Mouse (Mus musculus): Measurements from ENCODE around the gene Pot1b. TPM values are rescaled to one million over a fixed set of nuclear protein-coding genes. Genes with fewer than 3 reads are reported as not detected.

Gene Pot1b
- 26.3 TPM for polyA plus RNA-seq (2014; fragmentation: Illumina TruSeq; extraction: RNeasy Lipid Tissue Mini Kit (QIAGEN cat#74804))

DNA sequence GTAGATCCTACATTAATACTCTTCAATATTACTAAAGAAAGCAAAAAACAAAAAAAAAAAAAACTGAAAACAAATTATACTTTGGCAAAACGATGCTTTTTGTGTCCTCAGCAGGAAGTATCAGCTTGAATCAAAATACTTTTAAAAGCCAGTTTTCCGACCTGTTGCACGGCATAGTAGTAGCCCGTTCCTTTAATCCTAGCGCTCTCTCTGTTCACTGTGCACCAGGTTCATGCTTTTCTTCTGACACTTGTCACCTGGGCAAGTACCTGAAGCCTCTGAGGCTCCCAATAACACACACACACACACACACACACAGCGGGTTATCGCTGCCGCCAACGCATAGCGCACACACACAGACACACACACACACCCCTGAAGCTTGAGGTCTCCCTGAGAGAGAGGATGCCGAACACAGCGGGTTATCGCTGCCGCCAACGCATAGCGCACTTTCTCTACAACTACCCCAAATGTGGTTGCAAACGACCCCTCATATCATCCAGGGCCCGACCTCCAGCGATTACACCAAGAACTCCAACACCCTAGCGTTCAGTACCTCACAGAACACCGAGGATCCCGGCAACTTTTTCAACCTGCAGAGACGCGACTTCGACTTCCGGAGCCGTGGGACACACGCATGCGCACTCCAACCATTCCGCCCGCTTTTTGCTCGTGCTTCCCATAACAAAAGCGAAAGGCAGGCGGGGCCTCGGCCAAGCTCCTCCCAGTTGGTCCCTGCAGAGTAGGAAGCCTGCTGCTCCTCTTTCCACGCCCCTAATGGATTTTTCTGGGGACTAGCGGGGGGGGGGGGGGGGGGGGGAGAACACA, at the start of gene Pot1b:
Gene Pot1b (minus strand): TSS at position 645 of the 828 bp plus-strand sequence.

DNA sequence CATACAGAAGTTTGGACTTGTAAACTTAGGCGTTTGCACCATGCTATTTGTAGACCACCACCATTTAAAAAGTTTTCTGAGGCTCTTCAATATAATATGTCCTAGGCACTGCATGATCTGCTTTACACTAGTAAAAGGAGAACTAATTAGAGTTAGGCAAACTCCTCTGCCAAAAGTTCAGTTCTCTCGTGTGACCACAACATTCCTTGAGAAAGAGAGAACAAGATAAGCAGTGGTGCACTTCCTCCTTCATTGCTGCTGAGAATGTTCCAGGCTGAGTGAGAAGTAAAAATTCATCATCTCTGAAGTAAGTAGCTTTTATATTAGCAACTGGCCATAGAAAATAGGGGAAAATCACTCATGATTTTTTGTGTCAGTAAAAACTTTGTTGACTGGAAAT, 37.4 kb upstream of the Pot1b start, which contains the start of gene Adgre4:
Gene Adgre4 (plus strand): TSS at position 199 of the 400 bp plus-strand sequence.

DNA sequence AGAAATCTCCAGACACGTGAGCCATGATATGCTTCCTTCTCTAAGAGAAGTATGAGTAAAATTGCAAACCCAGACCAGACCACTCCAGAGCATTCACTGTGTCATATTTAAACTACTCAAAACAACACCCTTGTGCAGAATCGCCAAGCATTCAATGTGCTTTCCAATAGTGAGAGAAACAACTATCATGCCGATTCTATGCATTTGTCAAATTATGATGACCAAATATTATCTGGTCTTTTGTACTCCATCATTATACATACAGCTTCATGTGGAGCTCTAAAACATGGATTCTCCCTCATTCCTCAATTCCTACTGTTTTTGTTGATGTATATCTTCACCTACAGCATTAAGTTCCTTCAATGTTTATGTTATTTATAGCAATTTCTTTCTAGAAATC, 87.3 kb downstream of the Pot1b start, which contains the start of gene Vmn2r118:
Gene Vmn2r118 (minus strand): TSS at position 101 of the 400 bp plus-strand sequence.

Other genes starting within 250 kb of the Pot1b start
- gene Vmn2r118, start 87.4 kb downstream of the Pot1b start, polyA plus RNA-seq (2014; fragmentation: Illumina TruSeq; extraction: RNeasy Lipid Tissue Mini Kit (QIAGEN cat#74804)), result not detected
- gene Adgre4, start 37.4 kb upstream of the Pot1b start, polyA plus RNA-seq (2014; fragmentation: Illumina TruSeq; extraction: RNeasy Lipid Tissue Mini Kit (QIAGEN cat#74804)), result 3.2 TPM
- 29.6 TPM for gene Zfp119a, start 166.3 kb upstream of the Pot1b start, polyA plus RNA-seq (2014; fragmentation: Illumina TruSeq; extraction: RNeasy Lipid Tissue Mini Kit (QIAGEN cat#74804))
- gene Zfp959, start 179.5 kb upstream of the Pot1b start, polyA plus RNA-seq (2014; fragmentation: Illumina TruSeq; extraction: RNeasy Lipid Tissue Mini Kit (QIAGEN cat#74804)), result 50.6 TPM
- 24.6 TPM for gene Zfp119b, start 236.9 kb upstream of the Pot1b start, polyA plus RNA-seq (2014; fragmentation: Illumina TruSeq; extraction: RNeasy Lipid Tissue Mini Kit (QIAGEN cat#74804))
- not detected for gene Ebi3, start 240.0 kb upstream of the Pot1b start, polyA plus RNA-seq (2014; fragmentation: Illumina TruSeq; extraction: RNeasy Lipid Tissue Mini Kit (QIAGEN cat#74804))
- 0.66 TPM for gene Yju2, start 246.5 kb upstream of the Pot1b start, polyA plus RNA-seq (2014; fragmentation: Illumina TruSeq; extraction: RNeasy Lipid Tissue Mini Kit (QIAGEN cat#74804))